Comparison of ENCODE assay signal across 15 mouse cellular contexts in the genomic region with DNA sequence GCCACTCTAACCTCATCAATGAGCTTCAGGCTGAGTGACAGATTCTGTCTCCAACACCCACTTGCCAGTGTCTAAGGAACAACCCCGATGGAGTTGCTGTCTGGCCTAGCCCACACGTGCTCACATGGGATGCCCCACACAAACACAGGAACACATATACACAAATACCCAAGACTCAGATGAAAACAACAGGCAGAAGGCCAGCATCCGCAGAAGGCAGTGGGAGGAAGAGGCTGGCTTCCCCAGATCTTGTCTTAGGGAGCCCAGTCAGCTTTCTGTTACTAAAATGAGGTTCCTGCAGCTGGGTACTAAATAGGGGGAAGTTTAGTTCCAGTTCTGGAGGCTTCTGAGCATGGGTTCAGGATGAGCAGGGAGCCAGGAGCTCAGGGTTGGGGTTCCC.
DNase-seq lines count a peak whose midpoint lies in the region; ATAC-seq and TF ChIP-seq lines count a peak whose summit lies in the region.
"Had no signal": no experiment of that assay in that cellular context is flagged by ENCODE, and none has a peak within 500 bp of the region (broad histone marks: within the 10 kb centered on the region; RNA-seq: fewer than 3 reads in every experiment).

No protein-coding gene starts in this region.

- no peaks in the 10 kb centered on the region for H3K36me3 ChIP-seq in kidney, postnatal 0 days (ENCODE audit: insufficient read depth, low read length)
- H3K36me3 ChIP-seq: embryonic facial prominence, embryonic 10.5 days; heart, embryonic 10.5 days; limb, embryonic 12.5 days; neural tube, embryonic 13.5 days had no signal

- H3K4me1 ChIP-seq in kidney, postnatal 0 days (replicated peaks; ENCODE audit: insufficient read depth, low read length), result peaks cover 43% of the 10 kb centered on the region

- no peak for DNase-seq in kidney, postnatal 0 days (ENCODE audit: low spot score)
- no peak for DNase-seq in kidney, postnatal 4 days
- DNase-seq in frontal cortex, adult 2 months (ENCODE audit: extremely low spot score in 1 of 2, low spot score in 1 of 2), result peak; percentile 63 to 70
- peak; percentile 26 to 31 for DNase-seq in layer of hippocampus, postnatal 25 days (ENCODE audit: extremely low spot score in 1 of 2, low spot score in 1 of 2)
- peak; percentile 29 for DNase-seq in right cerebral cortex, postnatal 14 days
- DNase-seq in spleen, postnatal 4 days (ENCODE audit: low spot score in 2 of 2), result no peak
- DNase-seq in kidney, adult 8-10 months, result no peak
- DNase-seq: cerebellum, postnatal 10 days; gastrocnemius, adult 2 months had no signal

- H3K27me3 ChIP-seq in kidney, postnatal 0 days (ENCODE audit: insufficient read depth, low read length), result no peaks in the 10 kb centered on the region
- H3K27me3 ChIP-seq: limb, embryonic 12.5 days had no signal

- 85% methylated on average over 3 of the region's 3 CpGs for WGBS in kidney, postnatal 0 days

- H3K9me3 ChIP-seq in kidney, postnatal 0 days (replicated peaks; ENCODE audit: low read length), result no peaks in the 10 kb centered on the region
- H3K9me3 ChIP-seq: embryonic facial prominence, embryonic 10.5 days; heart, embryonic 10.5 days; limb, embryonic 12.5 days; neural tube, embryonic 13.5 days had no signal

- peak overlapping the region; percentile 8; the same call in 1 of the 2 replicates for H3K27ac ChIP-seq in kidney, postnatal 0 days
- H3K27ac ChIP-seq: embryonic facial prominence, embryonic 10.5 days; gastrocnemius, adult 2 months; heart, embryonic 10.5 days; hindbrain, postnatal 0 days; limb, embryonic 12.5 days; neural tube, embryonic 13.5 days had no signal

- no peak for TF ChIP-seq CTCF in kidney, postnatal 0 days (IDR thresholded peaks at IDR 0.05; ENCODE audit: low read depth)

- H3K4me3 ChIP-seq in kidney, postnatal 0 days (replicated peaks; ENCODE audit: low read depth, low read length), result no peak overlapping the region
- H3K4me3 ChIP-seq: embryonic facial prominence, embryonic 10.5 days; gastrocnemius, adult 2 months; heart, embryonic 10.5 days; limb, embryonic 12.5 days; neural tube, embryonic 13.5 days had no signal

- no peak overlapping the region for H3K9ac ChIP-seq in kidney, postnatal 0 days (ENCODE audit: low read depth, low read length)
- H3K9ac ChIP-seq: limb, embryonic 12.5 days; neural tube, embryonic 13.5 days had no signal

- no peak for ATAC-seq in kidney, postnatal 0 days (replicated peaks; ENCODE audit: low FRiP score, low read depth)
- ATAC-seq in CD4-positive, CD25-positive, alpha-beta regulatory T cell, adult 4 months, result no peak
- ATAC-seq: hindbrain, postnatal 0 days had no signal

- H3K4me2 ChIP-seq in kidney, postnatal 0 days (ENCODE audit: low read length), result no peak overlapping the region
- H3K4me2 ChIP-seq: limb, embryonic 12.5 days; neural tube, embryonic 13.5 days had no signal

Comparison
In these comparisons a context has a peak if more than half of its experiments do, and no peak if none do; other contexts are left out.
1. DNase-seq: peak in frontal cortex, adult 2 months (2 of 2), layer of hippocampus, postnatal 25 days (2 of 2) and right cerebral cortex, postnatal 14 days (single experiment); none in kidney, postnatal 0 days (single experiment), kidney, postnatal 4 days (0 of 2), spleen, postnatal 4 days (0 of 2) and kidney, adult 8-10 months (0 of 2).